Mouse (Mus musculus) neural tube, embryonic 12.5 days (tissue): ENCODE measurements around the gene Ap4s1. TPM values are rescaled to one million over a fixed set of nuclear protein-coding genes. Genes with fewer than 3 reads are reported as not detected.
A peak's percentile ranks its signal among the peaks of the same experiment; 100 is the strongest.
"Not testable (repeated sequence)": the region's sequence is repeated elsewhere in the genome, so short reads cannot be mapped to it uniquely, and the experiment has no call there.

Source experiments
- ATAC-seq: fragments of 200-750 bp; cut with Nextera tagmentation; 2 replicates; pipeline ENCODE4 v1.8.0; 2017; ENCODE audit warnings: low read depth, mild to moderate bottlenecking, moderate TSS enrichment, moderate library complexity; ENCODE audit not compliant: low FRiP score
- H3K27ac ChIP-seq: fragments of 300-500 bp; sonication (generic); 2 replicates; pipeline ENCODE4 v1.5.1; 2016
- H3K27me3 ChIP-seq: fragments of 300-500 bp; sonication (generic); replicated peaks from 2 replicates; pipeline ENCODE4 v1.6.1; 2016; ENCODE audit warnings: mild to moderate bottlenecking
- H3K36me3 ChIP-seq: fragments of 300-500 bp; sonication (generic); 2 replicates; pipeline ENCODE4 v1.6.1; 2016; ENCODE audit warnings: mild to moderate bottlenecking
- H3K4me1 ChIP-seq: fragments of 300-500 bp; sonication (generic); 2 replicates; pipeline ENCODE4 v1.6.1; 2016
- H3K4me2 ChIP-seq: fragments of 300-500 bp; sonication (generic); replicated peaks from 2 replicates; pipeline ENCODE4 v1.6.1; 2016; ENCODE audit warnings: mild to moderate bottlenecking
- H3K4me3 ChIP-seq: fragments of 300-500 bp; sonication (generic); 2 replicates; pipeline ENCODE4 v1.5.1; 2016
- H3K9ac ChIP-seq: fragments of 300-500 bp; sonication (generic); 2 replicates; pipeline ENCODE4 v1.6.1; 2016; ENCODE audit warnings: mild to moderate bottlenecking
- H3K9me3 ChIP-seq: fragments of 300-500 bp; sonication (generic); 2 replicates; pipeline ENCODE4 v1.6.1; 2016; ENCODE audit warnings: mild to moderate bottlenecking
- WGBS: fragments of 180-500 bp; shearing (Covaris S2); methylation state at CpG from one replicate; pipeline ENCODE4 v1.1.7; 2016; 5-methylcytosine and 5-hydroxymethylcytosine counted together
- polyA plus RNA-seq: library from polyadenylated mRNA; unstranded; fragments of >200 nt; fragmentation: Nextera tagmentation; extraction: Ambion mirVana; gene quantifications from 2 replicates; pipeline ENCODE4 v1.2.1, GENCODE M21; 2016

The Ap4s1 gene
- polyA plus RNA-seq, 1 experiment from 2014 or later = 49.9 TPM

DNA sequence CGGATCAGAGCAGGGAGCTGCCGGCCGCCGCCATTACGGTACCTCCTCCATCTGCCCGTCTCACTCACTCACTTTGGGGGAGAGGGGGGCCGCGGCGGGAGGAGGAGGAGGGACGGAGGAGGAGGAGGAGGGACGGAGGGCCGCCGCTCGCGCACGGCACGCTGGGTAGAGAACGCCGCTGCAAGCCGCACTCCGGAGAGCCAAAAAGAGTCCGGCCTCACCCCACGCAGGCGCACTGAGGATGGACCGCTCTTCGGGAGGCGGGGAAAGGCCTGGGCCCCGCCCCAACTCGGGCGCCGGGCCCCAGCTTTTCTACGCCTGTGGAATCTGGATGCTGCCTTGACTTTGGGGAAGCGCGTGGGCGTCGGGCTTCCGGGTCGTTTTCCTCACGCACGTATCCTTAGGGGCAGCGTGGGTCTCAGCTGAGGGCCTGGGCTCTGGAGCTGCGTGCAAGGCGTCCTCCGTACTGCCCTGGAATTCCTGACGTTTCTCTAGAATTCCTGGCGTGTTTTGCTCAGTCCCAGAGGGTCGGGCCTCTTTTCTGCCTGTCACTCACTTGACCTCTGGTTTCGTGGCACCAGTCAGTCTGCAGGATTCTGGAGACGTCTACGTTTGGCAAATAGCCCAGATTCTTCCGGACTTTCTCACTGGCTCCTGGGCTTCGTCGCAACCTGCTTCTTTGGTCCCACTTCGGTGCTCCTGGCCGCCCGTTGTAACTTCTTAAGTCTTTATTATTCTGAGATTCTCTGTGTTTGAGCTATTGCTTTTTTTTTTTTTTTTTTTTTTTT, 1.2 kb downstream of the Ap4s1 start, which contains the start of gene Strn3:
Strn3 (minus strand) TSS at position 53 of the 788 bp plus-strand sequence.
- WGBS = under 1% methylated on average over 50 of the region's 56 CpGs

DNA sequence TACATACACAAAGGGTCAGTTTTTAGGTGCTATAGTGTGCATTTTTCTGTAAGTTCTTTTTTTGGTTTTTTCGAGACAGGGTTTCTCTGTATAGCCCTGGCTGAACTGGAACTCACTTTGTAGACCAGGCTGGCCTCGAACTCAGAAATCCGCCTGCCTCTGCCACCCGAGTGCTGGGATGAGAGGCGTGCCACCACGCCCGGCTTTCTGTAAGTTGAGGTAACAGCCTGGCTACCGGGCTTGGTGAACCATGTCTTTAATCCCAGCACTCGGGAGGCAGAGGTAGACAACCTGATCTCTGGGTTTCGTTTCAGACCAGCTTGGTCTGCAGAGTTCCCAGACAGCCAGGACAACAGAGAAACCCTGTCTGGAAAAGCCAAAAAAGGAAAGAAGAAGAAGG, 2.0 kb downstream of the Ap4s1 start:
- H3K4me2 ChIP-seq, H3K36me3 ChIP-seq, H3K27ac ChIP-seq, H3K4me3 ChIP-seq, H3K9me3 ChIP-seq, H3K4me1 ChIP-seq, H3K9ac ChIP-seq, ATAC-seq, H3K27me3 ChIP-seq: not testable (repeated sequence)
- 87% methylated on average over 10 of the region's 10 CpGs for WGBS

More for the DNA sequence above, 1.2 kb downstream of the Ap4s1 start, which contains the start of gene Strn3:
- peak within 1 kb of the TSS; percentile 99 for H3K27ac ChIP-seq
- H3K36me3 ChIP-seq = no peaks in the 10 kb centered on the region
- no peaks in the 10 kb centered on the region for H3K9me3 ChIP-seq
- peak within 1 kb of the TSS; percentile 65 for H3K4me2 ChIP-seq
- peak within 1 kb of the TSS; percentile 95 for H3K4me3 ChIP-seq
- peaks cover 8% of the 10 kb centered on the region for H3K4me1 ChIP-seq
- no peaks in the 10 kb centered on the region for H3K27me3 ChIP-seq
- peak; percentile 96 for ATAC-seq
- H3K9ac ChIP-seq = peak within 1 kb of the TSS; percentile 98

GRCm38 (mm10) chr12:51693419-51693818, 2.6 kb downstream of the Ap4s1 start:
- no peak overlapping the region for H3K4me2 ChIP-seq
- no peak overlapping the region for H3K9ac ChIP-seq
- no peaks in the 10 kb centered on the region for H3K9me3 ChIP-seq
- no peak overlapping the region for H3K4me3 ChIP-seq
- 85% methylated on average over 3 of the region's 3 CpGs for WGBS
- no peaks in the 10 kb centered on the region for H3K27me3 ChIP-seq
- H3K36me3 ChIP-seq = no peaks in the 10 kb centered on the region
- H3K4me1 ChIP-seq = peaks cover 8% of the 10 kb centered on the region
- H3K27ac ChIP-seq = no peak overlapping the region
- ATAC-seq = no peak

- H3K36me3 ChIP-seq = no peaks in the 10 kb centered on the region
- no peak overlapping the region for H3K4me3 ChIP-seq
- ATAC-seq = no peak
- no peak overlapping the region for H3K4me2 ChIP-seq
- H3K27me3 ChIP-seq = no peaks in the 10 kb centered on the region
- H3K4me1 ChIP-seq = peaks cover 8% of the 10 kb centered on the region
- no peak overlapping the region for H3K9ac ChIP-seq
- no peaks in the 10 kb centered on the region for H3K9me3 ChIP-seq
- H3K27ac ChIP-seq = no peak overlapping the region
These were observed 3.3 kb downstream of the Ap4s1 start for GRCm38 (mm10) chr12:51694096-51694495.

DNA sequence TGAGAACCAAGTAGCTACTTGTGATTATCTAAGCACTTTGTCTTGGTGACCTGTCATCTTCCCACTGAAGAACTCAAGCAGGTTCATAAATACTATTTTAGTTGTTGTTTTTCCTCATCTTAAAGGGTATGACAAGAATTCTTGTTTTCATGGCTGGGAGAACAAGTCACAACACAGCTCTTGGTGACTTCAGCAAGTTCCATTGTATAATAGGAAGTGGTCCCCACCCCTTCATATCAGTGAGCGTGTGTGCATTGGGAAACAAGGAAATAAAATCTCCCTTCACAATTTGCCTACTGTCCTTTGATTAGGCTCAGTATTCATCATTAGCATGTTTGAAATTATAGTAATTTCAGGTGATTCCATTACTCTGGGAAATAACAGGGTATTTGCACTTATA, 4.1 kb downstream of the Ap4s1 start:
- no peaks in the 10 kb centered on the region for H3K9me3 ChIP-seq
- no peak overlapping the region for H3K9ac ChIP-seq
- H3K27ac ChIP-seq = no peak overlapping the region
- H3K36me3 ChIP-seq = no peaks in the 10 kb centered on the region
- H3K27me3 ChIP-seq = no peaks in the 10 kb centered on the region
- H3K4me2 ChIP-seq = no peak overlapping the region
- 94% methylated on average over 1 of the region's 1 CpGs for WGBS
- no peak overlapping the region for H3K4me3 ChIP-seq
- no peak for ATAC-seq
- H3K4me1 ChIP-seq = peaks cover 2% of the 10 kb centered on the region; the same call in 1 of the 2 replicates

DNA sequence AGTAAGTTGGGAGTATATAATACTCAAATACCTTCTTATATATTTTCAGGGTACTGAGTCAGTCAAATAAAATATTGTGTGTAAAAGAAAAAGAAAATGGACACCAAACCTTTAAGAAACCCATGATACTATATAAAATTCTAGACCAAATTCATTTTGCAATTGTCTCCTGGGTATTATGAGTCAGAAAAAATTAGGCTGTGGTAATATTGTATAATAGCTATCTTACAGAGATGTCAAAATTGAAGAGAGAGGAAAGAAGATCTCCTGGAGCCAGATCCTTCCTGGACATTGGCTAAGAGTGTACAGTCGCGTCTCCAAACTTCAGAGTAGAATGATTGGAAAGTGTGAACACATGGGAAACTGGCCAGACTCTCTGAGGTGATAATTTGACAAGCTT, 5.3 kb downstream of the Ap4s1 start:
- Histone ChIP-seq H3K27ac (no peak overlapping the region), H3K9me3 (no peaks in the 10 kb centered on the region), H3K4me2 (no peak overlapping the region), H3K9ac (no peak overlapping the region), H3K27me3 (no peaks in the 10 kb centered on the region), H3K36me3 (no peaks in the 10 kb centered on the region), H3K4me3 (no peak overlapping the region), H3K4me1 (peaks cover 2% of the 10 kb centered on the region; the same call in 1 of the 2 replicates)
- 93% methylated on average over 2 of the region's 2 CpGs for WGBS
- no peak for ATAC-seq

DNA sequence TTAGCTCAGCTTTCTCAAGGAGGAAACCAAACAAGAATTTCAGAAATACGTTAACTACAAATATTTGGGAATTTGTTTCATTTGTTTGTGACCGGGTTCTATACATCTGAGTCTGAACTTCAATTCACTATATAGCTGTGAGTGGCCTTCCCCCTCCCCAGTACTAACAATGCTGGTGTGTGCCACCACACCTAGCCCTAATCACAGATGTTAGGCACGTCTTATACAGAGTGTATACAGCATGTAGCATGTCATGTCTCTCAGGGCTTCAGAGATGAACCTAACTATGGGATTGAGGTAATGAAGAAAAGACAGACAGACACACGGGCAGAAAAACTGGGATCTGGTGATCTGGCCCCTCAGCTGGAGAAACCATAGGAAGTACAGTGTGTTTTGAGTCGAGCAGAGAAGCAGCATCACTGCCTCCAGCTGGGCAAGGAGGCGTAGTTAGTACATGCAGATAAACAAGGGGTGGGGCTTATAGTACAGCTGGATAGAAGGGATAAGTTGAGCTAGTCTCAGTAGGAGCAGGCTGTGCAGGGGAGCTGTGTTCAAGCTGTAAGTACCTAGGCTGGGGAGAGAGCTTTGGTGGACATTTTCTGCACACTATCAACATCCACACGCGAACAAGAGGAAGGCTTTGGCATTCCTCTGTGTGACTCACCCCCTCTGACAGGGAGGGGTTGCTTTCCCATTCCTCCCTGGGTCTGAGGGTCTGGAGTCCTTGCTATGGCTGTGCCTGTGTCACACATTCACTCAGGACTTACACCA, 9.0 kb downstream of the Ap4s1 start:
- H3K4me1 ChIP-seq = peaks cover 3% of the 10 kb centered on the region; the same call in 1 of the 2 replicates
- H3K9me3 ChIP-seq = no peaks in the 10 kb centered on the region
- no peak overlapping the region for H3K4me3 ChIP-seq
- no peak overlapping the region for H3K27ac ChIP-seq
- no peak overlapping the region for H3K4me2 ChIP-seq
- no peaks in the 10 kb centered on the region for H3K36me3 ChIP-seq
- H3K27me3 ChIP-seq = no peaks in the 10 kb centered on the region
- no peak for ATAC-seq
- H3K9ac ChIP-seq = no peak overlapping the region
- WGBS = 61% methylated on average over 8 of the region's 8 CpGs

DNA sequence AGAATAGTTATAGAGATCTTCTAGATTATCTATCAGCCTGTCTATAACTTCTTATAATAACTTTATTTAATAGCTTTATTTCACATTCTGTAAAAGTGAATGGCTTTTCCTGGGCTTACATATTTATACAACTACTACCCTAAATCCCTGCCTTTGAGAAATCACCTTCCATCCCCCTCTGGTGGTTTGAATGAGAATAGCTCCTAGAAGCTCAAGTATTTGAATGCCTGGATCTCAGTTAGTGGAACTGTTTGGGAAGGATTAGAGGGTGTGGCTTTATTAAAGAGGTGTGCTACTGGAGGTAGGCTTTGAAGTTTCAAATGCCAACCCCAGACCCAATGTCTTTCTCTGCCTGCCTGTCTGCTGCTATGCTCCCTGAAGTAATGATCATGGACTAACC, 10.9 kb downstream of the Ap4s1 start:
- H3K4me3 ChIP-seq = no peak overlapping the region
- no peaks in the 10 kb centered on the region for H3K9me3 ChIP-seq
- no peaks in the 10 kb centered on the region for H3K27me3 ChIP-seq
- no peak overlapping the region for H3K4me2 ChIP-seq
- no peak overlapping the region for H3K9ac ChIP-seq
- no peak overlapping the region for H3K27ac ChIP-seq
- H3K36me3 ChIP-seq = no peaks in the 10 kb centered on the region
- peaks cover 3% of the 10 kb centered on the region; the same call in 1 of the 2 replicates for H3K4me1 ChIP-seq
- ATAC-seq = no peak

DNA sequence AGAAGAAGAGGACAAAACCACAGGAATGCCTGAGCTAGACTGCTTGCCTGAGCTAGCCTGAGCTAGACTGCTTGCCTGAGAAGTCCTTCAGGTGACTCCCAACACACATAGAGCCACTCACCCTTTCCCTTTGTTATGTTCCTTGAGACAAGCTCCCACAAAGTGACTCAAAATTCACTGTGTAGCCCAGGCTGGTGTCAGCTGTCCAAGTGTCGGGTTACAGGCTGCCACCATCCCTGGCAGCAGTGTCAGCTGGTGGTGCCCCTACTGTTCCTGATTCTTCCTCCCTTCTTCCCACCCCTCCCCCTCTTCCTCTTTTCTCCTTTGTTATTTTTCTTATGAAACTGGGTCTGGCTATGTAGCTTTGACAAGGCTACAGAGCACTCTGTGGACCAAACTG, 13.0 kb downstream of the Ap4s1 start:
- Histone ChIP-seq H3K4me1 (peaks cover 3% of the 10 kb centered on the region; the same call in 1 of the 2 replicates), H3K9me3 (no peaks in the 10 kb centered on the region), H3K27ac (no peak overlapping the region), H3K4me2 (no peak overlapping the region), H3K36me3 (no peaks in the 10 kb centered on the region), H3K4me3 (no peak overlapping the region), H3K27me3 (no peaks in the 10 kb centered on the region), H3K9ac (no peak overlapping the region)
- 0 out of 2 replicates have a peak, but pooled peaks have one; percentile 56 for ATAC-seq
- WGBS = 8% methylated on average over 1 of the region's 1 CpGs

DNA sequence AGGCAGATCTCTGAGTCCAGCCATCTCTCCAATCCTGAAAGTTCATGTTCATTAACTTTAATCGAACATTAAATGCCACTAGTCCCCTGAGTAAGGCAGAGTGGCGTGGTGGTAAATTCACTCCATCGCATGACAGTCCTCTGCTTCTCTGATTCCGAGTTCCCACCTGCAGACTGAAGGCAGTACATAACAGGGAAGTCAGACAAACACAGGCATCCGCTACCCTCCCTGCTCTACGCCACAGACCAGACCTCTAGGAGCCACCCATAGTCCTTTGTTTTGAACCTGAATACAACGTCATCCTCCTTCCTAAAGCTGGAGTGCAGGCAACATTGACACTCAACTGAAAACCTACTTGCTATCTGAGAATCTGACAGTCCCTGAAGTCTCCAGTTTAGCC, 13.7 kb downstream of the Ap4s1 start:
- WGBS = 69% methylated on average over 7 of the region's 7 CpGs
- Histone ChIP-seq H3K27me3 (no peaks in the 10 kb centered on the region), H3K27ac (no peak overlapping the region), H3K4me1 (peaks cover 3% of the 10 kb centered on the region; the same call in 1 of the 2 replicates), H3K9me3 (no peaks in the 10 kb centered on the region), H3K4me2 (no peak overlapping the region), H3K9ac (no peak overlapping the region), H3K4me3 (no peak overlapping the region), H3K36me3 (no peaks in the 10 kb centered on the region)
- ATAC-seq = no peak

DNA sequence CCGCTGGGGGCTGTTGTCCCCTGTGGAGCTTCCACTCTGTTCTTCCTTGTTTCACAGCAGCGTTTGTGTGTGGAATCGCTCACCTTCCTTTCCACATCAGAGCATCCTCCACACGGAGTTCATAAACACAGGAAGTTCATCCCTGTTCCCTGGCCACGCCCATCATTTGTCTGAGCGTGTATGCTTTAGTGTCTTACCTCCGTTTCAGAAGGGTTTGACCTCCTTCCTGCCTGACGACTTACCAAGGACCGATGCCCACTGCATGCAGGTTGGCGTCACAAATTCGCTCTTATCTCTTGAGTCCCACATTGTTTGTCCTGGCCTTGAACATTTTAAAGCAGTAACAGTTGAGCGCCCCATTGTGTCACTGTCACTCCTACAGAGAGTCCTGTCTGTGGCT, 14.9 kb downstream of the Ap4s1 start:
- H3K4me1 ChIP-seq = peaks cover 3% of the 10 kb centered on the region; the same call in 1 of the 2 replicates
- WGBS = 78% methylated on average over 12 of the region's 12 CpGs
- ATAC-seq = no peak
- H3K4me3 ChIP-seq = no peak overlapping the region
- H3K36me3 ChIP-seq = no peaks in the 10 kb centered on the region
- no peaks in the 10 kb centered on the region for H3K27me3 ChIP-seq
- H3K27ac ChIP-seq = no peak overlapping the region
- no peak overlapping the region for H3K4me2 ChIP-seq
- H3K9ac ChIP-seq = no peak overlapping the region
- H3K9me3 ChIP-seq = no peaks in the 10 kb centered on the region

DNA sequence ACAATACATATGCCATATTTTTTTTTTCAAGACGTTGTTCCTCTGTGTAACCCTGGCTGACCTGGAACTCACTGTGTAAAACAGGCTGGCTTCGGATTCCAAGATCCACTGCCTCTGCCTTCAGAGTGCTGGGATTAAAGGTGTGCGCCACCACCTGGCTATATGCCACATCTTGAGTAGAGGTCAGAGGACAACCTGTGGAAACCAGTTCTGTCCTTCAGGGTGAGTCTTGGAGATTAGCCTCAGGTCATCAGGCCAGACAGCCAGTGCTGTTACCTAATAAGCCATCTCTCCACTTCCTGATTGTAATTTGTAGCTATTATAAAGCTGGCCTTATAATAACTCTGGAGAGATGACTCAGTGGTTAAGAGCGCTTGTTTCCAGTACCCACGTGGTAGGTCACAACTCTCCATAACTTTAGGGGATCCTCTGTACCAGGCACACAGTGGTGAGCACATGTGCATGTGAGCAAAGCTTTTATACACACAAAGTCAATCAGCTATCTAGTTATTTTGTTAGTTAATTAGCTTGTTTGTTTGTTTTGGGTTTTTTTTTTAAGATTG, 15.9 kb downstream of the Ap4s1 start:
- Histone ChIP-seq H3K4me1 (peaks cover 3% of the 10 kb centered on the region; the same call in 1 of the 2 replicates), H3K9ac (no peak overlapping the region), H3K27ac (no peak overlapping the region), H3K27me3 (no peaks in the 10 kb centered on the region), H3K4me2 (no peak overlapping the region), H3K9me3 (no peaks in the 10 kb centered on the region), H3K4me3 (no peak overlapping the region), H3K36me3 (no peaks in the 10 kb centered on the region)
- WGBS = 91% methylated on average over 5 of the region's 5 CpGs
- no peak for ATAC-seq
